Mouse (Mus musculus) intestine, embryonic 14.5 days (tissue): ENCODE measurements at regions not wholly inside any gene's neighbourhood (a gene's known extent, or its start where the extent isn't known, plus 50 kb on each side); places are given as distances from the start of the nearest gene placed in this dataset.

Experiments used
- ATAC-seq: fragments of 200-750 bp; cut with Nextera tagmentation; replicated peaks from 2 replicates; pipeline ENCODE4 v1.8.0; 2017; ENCODE audit warnings: low read depth, moderate number of reproducible peaks, moderate TSS enrichment, moderate library complexity; ENCODE audit not compliant: low FRiP score, low TSS enrichment
- DNase-seq: peaks from one replicate; pipeline ENCODE4 v3.0.0-alpha.2; 2018; ENCODE audit warnings: low spot score
- H3K27ac ChIP-seq: fragments of 300-500 bp; sonication (generic); 2 replicates; pipeline ENCODE4 v1.5.1; 2014; ENCODE audit warnings: low read depth, mild to moderate bottlenecking, control low read depth
- H3K27me3 ChIP-seq: fragments of 300-500 bp; sonication (generic); replicated peaks from 2 replicates; pipeline ENCODE4 v1.6.1; 2014; ENCODE audit warnings: low read length, control low read depth; ENCODE audit not compliant: control insufficient read depth, insufficient read depth
- H3K36me3 ChIP-seq: fragments of 300-500 bp; sonication (generic); 2 replicates; pipeline ENCODE4 v1.6.1; 2014; ENCODE audit warnings: low read length, control low read depth; ENCODE audit not compliant: control insufficient read depth, insufficient read depth
- H3K4me1 ChIP-seq: fragments of 300-500 bp; sonication (generic); replicated peaks from 2 replicates; pipeline ENCODE4 v1.6.1; 2014; ENCODE audit warnings: low read length, control low read depth, mixed read lengths; ENCODE audit not compliant: control insufficient read depth, insufficient read depth
- H3K4me2 ChIP-seq: fragments of 300-500 bp; sonication (generic); 2 replicates; pipeline ENCODE4 v1.6.1; 2014; ENCODE audit warnings: low read length
- H3K4me3 ChIP-seq: fragments of 300-500 bp; sonication (generic); 2 replicates; pipeline ENCODE4 v1.5.1; 2014; ENCODE audit warnings: low read depth, low read length, control low read depth, mixed read lengths
- H3K9ac ChIP-seq: fragments of 300-500 bp; sonication (generic); 2 replicates; pipeline ENCODE4 v1.6.1; 2014; ENCODE audit warnings: mild to moderate bottlenecking, low read length
- H3K9me3 ChIP-seq: fragments of 300-500 bp; sonication (generic); 2 replicates; pipeline ENCODE4 v1.6.1; 2016; ENCODE audit warnings: low read length, control low read depth; ENCODE audit not compliant: control insufficient read depth
- WGBS: fragments of 180-500 bp; shearing (Covaris S2); extraction: QIAGEN DNeasy Blood & Tissue Kit; methylation state at CpG from one replicate; pipeline ENCODE4 v1.1.7; 2014; 5-methylcytosine and 5-hydroxymethylcytosine counted together

- H3K36me3 ChIP-seq, result no peaks in the 10 kb centered on the region
- 0 out of 2 replicates have a peak, but pooled peaks cover 3% of the 10 kb centered on the region for H3K4me1 ChIP-seq
- H3K9me3 ChIP-seq, result no peaks in the 10 kb centered on the region
- no peak overlapping the region for H3K4me3 ChIP-seq
- H3K9ac ChIP-seq, result no peak overlapping the region
- H3K27ac ChIP-seq, result peak overlapping the region; percentile 22; the same call in 1 of the 2 replicates
- DNase-seq, result no peak
- H3K27me3 ChIP-seq, result no peaks in the 10 kb centered on the region
- 0 out of 2 replicates have a peak, but pooled peaks have one; percentile 47 for ATAC-seq
- no peak overlapping the region for H3K4me2 ChIP-seq
- WGBS, result 33% methylated on average over 3 of the region's 3 CpGs
Measured at GRCm38 (mm10) chr4:64175938-64176337, 129.1 kb upstream of the Tnc start.

- 83% methylated on average over 3 of the region's 3 CpGs for WGBS
- no peak overlapping the region for H3K9ac ChIP-seq
- DNase-seq (no peak), ATAC-seq (no peak)
- no peak overlapping the region for H3K4me3 ChIP-seq
- H3K4me2 ChIP-seq, result no peak overlapping the region
- H3K27me3 ChIP-seq, result no peaks in the 10 kb centered on the region
- 0 out of 2 replicates have a peak, but pooled peaks cover 3% of the 10 kb centered on the region for H3K4me1 ChIP-seq
- no peak overlapping the region for H3K27ac ChIP-seq
- H3K9me3 ChIP-seq, result no peaks in the 10 kb centered on the region
- H3K36me3 ChIP-seq, result no peaks in the 10 kb centered on the region
Measured at GRCm38 (mm10) chr4:64171476-64171875, 124.7 kb upstream of the Tnc start.

DNA sequence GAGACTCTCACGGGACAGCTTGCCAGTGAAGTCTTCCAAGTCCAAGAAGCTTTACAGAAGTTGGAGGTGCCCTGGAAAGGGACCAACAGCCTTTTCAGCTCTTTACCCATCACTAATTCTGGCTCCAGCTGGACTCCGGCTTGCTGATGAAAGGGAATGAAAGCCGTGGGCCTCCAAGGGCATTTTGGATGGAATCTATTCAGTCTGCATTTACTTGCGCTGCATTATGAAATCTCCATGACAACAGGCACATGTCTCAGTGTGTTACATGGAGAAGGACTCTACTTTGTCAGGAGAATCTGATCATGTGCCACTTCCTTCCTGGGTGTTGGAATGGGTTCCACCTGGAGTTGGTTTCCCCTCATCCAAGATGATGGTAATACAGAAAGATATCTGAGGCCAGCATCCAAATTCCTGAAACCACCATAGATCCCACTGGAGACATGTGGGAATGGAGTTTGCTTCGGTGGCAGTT, 102.2 kb upstream of the Tnc start:
- 85% methylated on average over 5 of the region's 5 CpGs for WGBS
- no peaks in the 10 kb centered on the region for H3K9me3 ChIP-seq
- H3K36me3 ChIP-seq, result no peaks in the 10 kb centered on the region
- H3K4me2 ChIP-seq, result no peak overlapping the region
- H3K4me1 ChIP-seq, result no peaks in the 10 kb centered on the region
- H3K27ac ChIP-seq, result no peak overlapping the region
- no peaks in the 10 kb centered on the region for H3K27me3 ChIP-seq
- DNase-seq (no peak), ATAC-seq (no peak)
- no peak overlapping the region for H3K4me3 ChIP-seq
- H3K9ac ChIP-seq, result no peak overlapping the region

DNA sequence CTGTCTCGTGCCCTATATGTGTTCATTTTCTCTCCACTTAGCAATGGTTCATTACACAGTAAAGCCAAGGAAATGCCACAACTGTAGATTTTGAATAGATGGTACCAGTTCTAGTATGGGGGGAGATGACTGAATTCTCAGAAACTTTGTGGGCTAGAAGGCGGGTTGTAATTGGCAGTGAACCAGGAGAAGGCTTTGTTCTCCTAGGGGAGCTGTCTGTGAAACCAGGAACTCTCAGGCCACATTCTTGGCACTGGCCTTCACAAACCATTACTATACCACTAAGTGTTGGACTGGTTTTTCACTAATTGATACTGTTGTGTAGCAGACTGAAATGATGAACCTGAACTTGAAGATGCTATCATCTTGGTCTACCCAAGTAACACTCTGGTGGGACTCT, 99.1 kb upstream of the Tnc start:
- 84% methylated on average over 2 of the region's 2 CpGs for WGBS
- Histone ChIP-seq H3K4me1 (no peaks in the 10 kb centered on the region), H3K4me3 (no peak overlapping the region), H3K36me3 (no peaks in the 10 kb centered on the region), H3K27ac (no peak overlapping the region), H3K9me3 (no peaks in the 10 kb centered on the region), H3K4me2 (no peak overlapping the region), H3K9ac (no peak overlapping the region), H3K27me3 (no peaks in the 10 kb centered on the region)
- ATAC-seq (no peak), DNase-seq (no peak)

- no peaks in the 10 kb centered on the region for H3K27me3 ChIP-seq
- ATAC-seq, result no peak
- 74% methylated on average over 2 of the region's 2 CpGs for WGBS
Measured at GRCm38 (mm10) chr4:64142963-64143362, 96.1 kb upstream of the Tnc start.

DNA sequence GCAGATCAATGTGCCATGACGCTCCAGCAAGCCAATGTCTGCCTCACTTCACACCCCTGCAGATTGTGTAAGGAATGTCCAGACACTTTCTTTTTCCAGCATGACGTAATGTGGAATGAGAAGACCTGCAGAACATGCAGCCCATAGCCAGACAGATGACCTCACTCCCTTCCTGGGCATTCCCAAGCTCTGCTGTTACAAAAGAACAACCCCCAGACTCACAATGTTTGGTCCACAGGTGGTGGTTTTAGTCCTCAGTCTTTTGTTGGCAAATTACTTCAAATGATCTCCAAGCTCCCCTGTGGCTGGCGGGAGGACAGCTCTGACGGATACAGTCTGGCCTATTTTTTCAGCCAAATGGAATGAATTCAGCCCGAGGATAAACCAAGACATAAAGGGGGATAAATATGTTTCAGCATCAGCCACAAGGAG, 95.6 kb upstream of the Tnc start:
- H3K9me3 ChIP-seq, result no peaks in the 10 kb centered on the region
- no peaks in the 10 kb centered on the region for H3K27me3 ChIP-seq
- ATAC-seq (no peak), DNase-seq (no peak)
- no peak overlapping the region for H3K4me3 ChIP-seq
- no peak overlapping the region for H3K27ac ChIP-seq
- no peak overlapping the region for H3K9ac ChIP-seq
- H3K36me3 ChIP-seq, result no peaks in the 10 kb centered on the region
- H3K4me2 ChIP-seq, result no peak overlapping the region
- WGBS, result 51% methylated on average over 5 of the region's 5 CpGs
- no peaks in the 10 kb centered on the region for H3K4me1 ChIP-seq

More at GRCm38 (mm10) chr4:64142963-64143362, 96.1 kb upstream of the Tnc start:
- Histone ChIP-seq H3K4me2 (no peak overlapping the region), H3K4me3 (no peak overlapping the region), H3K9ac (no peak overlapping the region), H3K4me1 (no peaks in the 10 kb centered on the region), H3K9me3 (no peaks in the 10 kb centered on the region), H3K27ac (no peak overlapping the region), H3K36me3 (no peaks in the 10 kb centered on the region)
- no peak for DNase-seq

DNA sequence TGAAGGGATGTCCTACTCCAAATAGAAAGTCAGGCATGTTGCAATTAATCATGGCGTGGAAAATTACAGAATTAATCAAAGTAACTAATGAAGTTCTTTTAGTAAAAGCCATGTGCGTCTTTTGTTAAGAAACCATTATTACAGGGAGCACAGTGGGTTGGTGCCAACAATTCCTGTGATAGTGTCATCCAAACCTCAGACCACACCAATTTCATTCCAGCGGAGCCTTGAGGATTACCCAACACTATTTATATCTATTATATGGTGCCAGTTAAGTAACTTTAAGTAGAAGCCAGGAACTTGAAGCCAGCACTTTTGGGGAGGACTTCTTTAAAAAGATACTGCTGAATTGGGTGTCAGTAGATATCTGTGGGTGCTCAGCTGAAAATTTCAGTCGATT, 93.0 kb upstream of the Tnc start:
- Histone ChIP-seq H3K4me1 (no peaks in the 10 kb centered on the region), H3K4me2 (no peak overlapping the region), H3K27me3 (no peaks in the 10 kb centered on the region), H3K9me3 (no peaks in the 10 kb centered on the region), H3K36me3 (no peaks in the 10 kb centered on the region), H3K9ac (no peak overlapping the region), H3K4me3 (no peak overlapping the region), H3K27ac (no peak overlapping the region)
- DNase-seq, result no peak
- 82% methylated on average over 4 of the region's 4 CpGs for WGBS
- ATAC-seq, result no peak

DNA sequence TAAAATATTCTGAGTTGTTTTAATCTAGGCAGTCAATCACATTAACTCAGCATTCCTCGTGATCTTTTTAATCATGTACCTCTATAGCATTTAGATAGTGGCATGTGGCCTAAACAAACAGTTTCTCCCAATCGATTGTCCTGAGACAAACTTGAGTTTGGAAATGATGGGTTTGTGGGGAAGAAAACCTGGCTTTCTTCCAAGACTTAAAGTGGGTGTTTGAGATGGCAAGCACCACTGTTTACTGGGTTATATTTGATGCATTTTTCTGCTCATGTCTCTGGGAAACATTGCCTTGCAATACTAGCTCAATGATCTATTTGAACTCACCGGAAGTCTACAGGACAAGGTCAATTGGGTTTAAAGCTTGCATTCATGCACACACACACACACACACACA, 88.2 kb upstream of the Tnc start:
- no peak for DNase-seq

DNA sequence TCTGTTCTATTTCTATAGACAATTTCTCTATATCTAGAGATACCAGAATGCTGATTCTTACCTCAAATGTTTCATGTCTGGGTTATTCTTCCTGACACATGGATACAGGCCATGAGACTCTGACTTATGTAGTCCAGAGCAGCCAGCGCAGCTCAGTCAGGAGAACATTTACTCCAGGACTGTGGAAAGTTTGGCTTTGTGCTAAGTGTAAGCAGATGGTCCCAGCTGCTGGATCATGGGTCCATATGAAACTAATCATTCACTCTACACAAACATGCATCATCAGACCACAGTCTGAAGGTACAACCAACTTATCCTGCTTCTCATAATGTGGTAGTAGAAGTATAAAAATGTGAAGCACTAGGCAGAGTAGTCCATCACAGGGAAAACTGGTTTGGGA, 82.5 kb upstream of the Tnc start:
- ATAC-seq (no peak), DNase-seq (no peak)
- 49% methylated on average over 1 of the region's 1 CpGs for WGBS
- no peaks in the 10 kb centered on the region for H3K36me3 ChIP-seq
- no peak overlapping the region for H3K27ac ChIP-seq
- H3K9ac ChIP-seq, result no peak overlapping the region
- no peaks in the 10 kb centered on the region for H3K27me3 ChIP-seq
- H3K4me1 ChIP-seq, result no peaks in the 10 kb centered on the region
- H3K4me2 ChIP-seq, result no peak overlapping the region
- H3K4me3 ChIP-seq, result no peak overlapping the region
- no peaks in the 10 kb centered on the region for H3K9me3 ChIP-seq

More for the DNA sequence above, 88.2 kb upstream of the Tnc start:
- Histone ChIP-seq H3K27ac (no peak overlapping the region), H3K9me3 (no peaks in the 10 kb centered on the region), H3K4me1 (no peaks in the 10 kb centered on the region), H3K36me3 (no peaks in the 10 kb centered on the region), H3K4me3 (no peak overlapping the region), H3K9ac (no peak overlapping the region), H3K4me2 (no peak overlapping the region), H3K27me3 (no peaks in the 10 kb centered on the region)
- ATAC-seq, result no peak
- WGBS, result 65% methylated on average over 3 of the region's 3 CpGs
